Mouse (Mus musculus) thymus, postnatal 4 days (tissue): ENCODE measurements at regions not wholly inside any gene's neighbourhood (a gene's known extent, or its start where the extent isn't known, plus 50 kb on each side); places are given as distances from the start of the nearest gene placed in this dataset.
A peak's percentile ranks its signal among the peaks of the same experiment; 100 is the strongest.

ENCODE experiments used
- DNase-seq: peaks from one replicate; pipeline ENCODE4 v3.0.0; 2021

DNA sequence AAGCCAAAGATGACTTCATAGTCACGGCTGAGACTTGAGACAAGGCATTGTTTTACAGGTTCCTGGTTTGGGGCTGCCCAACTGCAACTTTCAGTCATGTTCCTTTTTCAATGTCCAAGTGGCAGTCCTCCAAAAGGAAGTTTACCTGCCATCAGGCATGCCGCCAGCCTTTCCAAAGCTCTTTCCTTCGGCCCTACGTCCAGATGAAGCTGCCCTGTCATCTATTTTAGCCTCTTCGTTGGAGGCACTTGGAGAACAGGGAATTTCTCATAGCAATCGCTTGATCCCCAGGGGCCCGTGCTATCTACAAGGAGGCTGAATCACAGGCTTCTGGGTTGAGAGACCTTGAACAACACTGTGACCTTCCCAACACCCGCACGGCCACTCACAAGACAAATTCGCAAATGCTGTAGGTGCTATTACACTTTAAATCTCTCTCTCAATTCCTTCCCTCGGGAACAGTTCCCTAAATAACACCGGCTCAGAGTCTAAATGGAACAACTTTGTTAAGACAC, 468.4 kb downstream of the Efna5 start:
- DNase-seq, result no peak

DNA sequence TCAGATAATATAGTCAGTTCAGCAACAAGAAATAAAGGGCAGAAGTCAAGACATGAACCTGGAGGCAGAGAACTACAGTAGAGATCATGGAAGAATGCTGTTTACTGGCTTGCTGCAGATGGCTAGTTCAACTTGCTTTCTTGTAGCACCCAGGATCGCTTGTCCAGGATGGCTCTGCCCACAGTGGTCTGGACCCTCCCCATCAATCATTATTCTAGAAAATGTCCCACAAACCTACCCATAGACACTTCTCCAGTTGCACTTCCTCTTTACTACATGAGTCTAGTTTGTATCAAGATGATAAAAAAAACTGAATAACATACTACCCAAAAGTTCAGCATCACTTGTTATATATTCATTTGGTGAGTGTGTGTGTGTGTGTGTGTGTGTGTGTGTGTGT, 477.4 kb downstream of the Efna5 start:
- DNase-seq, result no peak

DNA sequence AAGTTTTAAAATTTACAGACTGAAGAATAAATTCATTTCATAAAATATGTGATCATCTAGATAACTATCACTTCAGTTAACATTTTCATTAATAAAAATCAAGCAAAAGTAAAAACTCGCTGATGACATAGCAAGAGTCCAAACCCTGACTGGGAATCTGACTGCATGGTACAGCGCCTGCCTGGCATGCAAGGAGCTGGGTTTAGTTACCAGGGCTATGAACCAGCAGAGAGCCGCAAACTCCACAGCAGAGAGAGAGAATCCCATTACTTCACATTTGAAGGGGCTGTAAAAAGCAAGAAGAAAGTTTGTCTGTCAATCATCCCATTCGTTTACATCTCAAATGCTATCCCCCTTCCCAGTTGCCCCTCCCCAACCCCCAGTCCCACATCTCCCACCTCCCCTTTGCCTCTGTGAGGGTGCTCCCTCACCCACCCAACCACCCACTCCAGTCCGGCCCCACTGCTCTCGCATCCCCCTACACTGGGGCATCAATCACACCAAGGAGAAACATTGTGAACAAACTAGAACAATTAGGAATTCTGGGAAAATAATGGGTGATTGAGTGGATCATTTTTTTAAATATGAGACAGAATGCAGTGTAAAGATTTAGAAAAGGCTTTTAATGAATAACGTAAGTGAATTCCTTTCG, 487.6 kb downstream of the Efna5 start:
- no peak for DNase-seq

- no peak for DNase-seq
These were observed 497.1 kb downstream of the Efna5 start for GRCm38 (mm10) chr17:62384053-62384452.

GRCm38 (mm10) chr17:62378868-62379417, 502.2 kb downstream of the Efna5 start:
- DNase-seq, result no peak

GRCm38 (mm10) chr17:62369100-62369499, 512.0 kb downstream of the Efna5 start:
- no peak for DNase-seq

- DNase-seq, result no peak
These were observed 513.2 kb downstream of the Efna5 start for GRCm38 (mm10) chr17:62367937-62368336.

DNA sequence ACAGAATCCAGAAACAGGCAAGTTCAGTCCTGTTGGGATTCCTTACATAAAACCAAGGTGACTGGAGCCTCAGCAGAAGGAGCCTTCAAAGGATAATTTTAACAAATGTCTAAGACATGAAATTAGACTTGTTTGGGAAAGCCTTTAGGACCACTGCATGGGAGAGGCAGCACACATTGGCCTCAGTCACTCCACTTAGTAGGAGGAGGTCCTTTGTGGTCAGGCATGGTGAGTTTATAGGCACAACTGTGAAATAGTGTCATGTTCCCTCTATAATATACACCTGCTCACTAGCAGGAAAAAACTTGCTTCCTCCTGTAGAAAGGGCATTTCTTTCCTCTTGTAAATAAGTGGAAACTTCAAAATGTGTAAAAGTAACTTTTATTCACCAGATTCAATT, 522.8 kb downstream of the Efna5 start:
- no peak for DNase-seq

GRCm38 (mm10) chr17:62337890-62338557, 543.1 kb downstream of the Efna5 start:
- DNase-seq, result no peak

- no peak for DNase-seq
These were observed 550.9 kb downstream of the Efna5 start for GRCm38 (mm10) chr17:62330226-62330625.

DNA sequence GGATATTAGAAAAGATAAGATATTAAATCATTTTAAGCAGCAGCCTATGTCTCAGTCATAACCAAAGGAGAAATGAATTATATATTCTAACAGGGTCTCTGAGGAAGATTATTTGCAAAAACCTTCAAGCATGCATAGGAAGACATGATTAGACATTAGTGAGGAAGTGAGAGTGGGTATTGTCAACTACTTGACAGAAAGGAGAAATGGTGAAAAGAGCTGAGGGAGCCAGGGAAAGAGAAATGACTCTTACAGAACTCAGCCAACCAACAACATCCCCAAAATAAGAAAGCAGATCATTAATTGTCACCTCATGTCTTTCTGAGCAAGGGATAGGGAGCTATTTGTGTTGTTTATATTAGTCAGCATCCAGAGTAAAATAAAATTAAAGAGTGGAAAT, 554.3 kb downstream of the Efna5 start:
- DNase-seq, result no peak

GRCm38 (mm10) chr17:62319033-62319432, 562.1 kb downstream of the Efna5 start:
- DNase-seq, result no peak

DNA sequence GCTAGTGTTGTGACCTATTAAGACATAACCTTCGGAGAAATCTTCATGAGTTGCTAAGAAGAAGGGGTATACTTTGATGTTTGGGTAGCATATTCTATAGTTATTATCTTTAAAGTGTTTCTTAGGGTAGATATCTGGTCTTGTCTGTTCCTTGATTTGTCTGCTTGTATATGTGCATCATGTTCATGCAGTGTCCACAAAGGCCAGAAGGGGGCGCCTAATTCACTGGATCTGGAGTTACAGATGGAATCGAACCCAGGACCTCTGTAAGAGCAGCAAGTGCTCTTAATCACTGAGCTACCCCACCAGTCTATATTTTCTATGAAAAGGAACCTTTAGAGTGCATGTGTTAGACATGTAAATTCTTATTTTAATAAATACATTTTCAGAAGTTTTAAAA, 571.1 kb downstream of the Efna5 start:
- DNase-seq, result peak; percentile 52

DNA sequence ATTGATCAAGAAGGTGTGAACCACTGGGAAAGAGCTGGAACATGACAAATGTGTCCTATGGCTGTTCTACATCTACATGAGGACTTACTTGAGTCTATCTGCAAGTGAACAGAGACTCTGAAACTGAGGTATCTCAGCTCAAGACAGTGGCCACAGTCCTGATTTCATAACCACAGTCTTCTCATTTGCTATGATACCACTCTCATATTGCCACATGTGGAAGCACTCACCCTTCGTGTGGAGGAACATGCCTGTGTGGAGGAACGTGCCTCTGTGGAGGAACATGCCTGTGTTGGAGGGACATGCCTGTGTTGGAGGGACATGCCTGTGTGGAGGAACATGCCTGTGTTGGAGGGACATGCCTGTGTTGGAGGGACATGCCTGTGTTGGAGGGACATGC, 574.0 kb downstream of the Efna5 start:
- DNase-seq, result no peak

DNA sequence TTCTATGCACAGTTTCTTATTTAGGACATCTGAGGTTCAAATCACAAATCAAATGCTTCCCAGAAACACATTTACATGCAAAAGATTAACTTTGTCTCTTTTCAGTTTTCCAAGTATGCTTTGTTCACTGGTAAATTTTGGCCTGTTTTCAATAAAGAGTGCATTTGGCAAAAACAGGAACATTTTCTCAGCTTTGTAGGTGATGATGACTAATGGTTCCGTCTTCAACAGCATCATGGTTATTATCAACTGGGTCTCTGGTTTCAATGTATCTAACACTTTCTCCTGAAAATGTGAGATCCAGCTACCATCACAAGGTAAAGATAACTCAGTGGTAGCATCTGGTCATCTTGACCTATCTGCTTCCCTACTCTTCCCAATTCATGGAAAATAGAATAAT, 574.6 kb downstream of the Efna5 start:
- DNase-seq, result no peak

DNA sequence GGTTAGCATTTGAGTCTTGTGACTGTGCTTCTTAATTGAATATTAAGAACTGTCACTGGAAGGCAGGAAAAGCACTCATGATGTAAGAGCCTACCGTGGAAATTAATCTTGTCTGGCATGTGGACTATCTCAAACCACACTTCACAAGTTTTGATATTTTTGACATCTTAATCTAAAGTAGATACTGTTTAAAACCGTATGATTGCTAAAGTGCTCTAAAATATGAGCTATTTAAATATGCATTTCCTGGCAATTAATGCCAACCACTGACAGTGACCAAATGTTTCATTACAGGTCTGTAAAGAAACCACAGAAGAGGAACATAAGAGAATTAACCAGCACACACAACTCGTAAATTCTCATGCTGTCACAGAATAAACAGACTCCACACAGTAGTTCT, 576.0 kb downstream of the Efna5 start:
- no peak for DNase-seq

DNA sequence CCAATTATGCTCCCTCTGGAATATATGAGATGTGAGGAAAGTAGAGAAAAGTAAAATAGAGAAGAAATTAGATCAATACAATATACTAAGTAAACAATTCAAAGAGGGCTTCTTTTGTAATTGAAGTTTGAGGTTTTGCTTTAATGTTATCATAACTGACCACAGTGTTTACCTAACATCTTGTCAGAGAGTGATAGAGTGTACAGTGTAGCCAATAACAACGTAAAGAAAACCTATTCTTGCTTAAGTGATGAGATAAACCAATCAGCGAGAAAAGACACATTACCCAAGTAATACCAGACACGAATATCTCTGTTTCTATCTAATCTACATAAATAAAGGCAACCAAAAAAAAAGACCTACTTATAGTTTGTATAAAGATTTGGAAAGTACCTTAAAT, 577.0 kb downstream of the Efna5 start:
- no peak for DNase-seq

DNA sequence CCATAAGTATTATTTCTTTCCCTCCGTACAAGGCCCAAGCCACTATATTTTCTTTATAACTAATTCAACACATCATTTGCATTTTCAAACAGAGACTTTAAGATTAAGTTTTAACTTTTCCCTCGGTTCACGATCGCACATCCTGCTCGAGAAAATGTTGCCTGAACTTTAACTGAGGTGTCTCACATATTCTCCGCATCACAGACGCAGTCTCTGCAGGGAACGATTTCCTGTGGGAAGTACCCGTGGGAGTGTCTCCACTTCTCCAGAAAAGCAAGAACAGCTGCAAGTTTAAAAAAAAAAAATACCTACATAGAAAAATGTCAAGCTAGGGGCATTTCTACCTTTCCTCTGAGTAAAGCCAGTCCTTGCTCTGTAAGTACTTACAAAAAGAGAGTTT, 581.2 kb downstream of the Efna5 start:
- no peak for DNase-seq

GRCm38 (mm10) chr17:62297393-62298060, 583.6 kb downstream of the Efna5 start:
- no peak for DNase-seq

DNA sequence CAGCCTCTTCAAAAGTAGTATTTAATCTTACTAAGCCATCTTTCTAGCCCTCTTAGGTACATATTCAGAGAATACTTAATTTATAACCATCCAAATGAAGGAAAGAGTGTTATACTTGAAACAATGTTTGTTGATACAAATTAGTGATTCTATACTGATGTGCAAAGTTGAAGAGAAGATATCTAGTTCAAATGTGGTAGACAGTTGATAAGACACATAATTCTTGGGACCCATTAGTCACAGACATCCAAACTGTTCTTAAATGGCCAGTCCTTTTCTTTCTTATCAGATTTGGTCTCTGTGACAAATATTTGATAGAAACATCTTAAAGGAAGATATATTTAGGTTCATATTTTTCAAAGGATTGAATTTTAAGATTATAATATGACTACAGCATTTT, 585.7 kb downstream of the Efna5 start:
- DNase-seq, result no peak

- DNase-seq, result no peak
These were observed 588.4 kb downstream of the Efna5 start for GRCm38 (mm10) chr17:62292703-62293102.

GRCm38 (mm10) chr17:62287666-62288065, 593.5 kb downstream of the Efna5 start:
- no peak for DNase-seq

- DNase-seq, result no peak
These were observed 594.0 kb downstream of the Efna5 start for GRCm38 (mm10) chr17:62287127-62287526.
